Mouse (Mus musculus) spleen, adult 2 months (tissue): ENCODE results near the gene Fancc.

Source experiments
- CTCF ChIP-seq: fragments of 200-500 bp; IDR thresholded peaks from 2 replicates; pipeline ENCODE4 v1.5.1; 2011; ENCODE audit warnings: mild to moderate bottlenecking, inconsistent platforms; ENCODE audit not compliant: insufficient read depth, insufficient read length, insufficient replicate concordance; ENCODE audit errors: extremely low read depth
- POLR2A ChIP-seq: fragments of 200-500 bp; IDR thresholded peaks from 2 replicates; pipeline ENCODE4 v1.6.1; 2011; ENCODE audit warnings: low read depth, low read length, inconsistent platforms

DNA sequence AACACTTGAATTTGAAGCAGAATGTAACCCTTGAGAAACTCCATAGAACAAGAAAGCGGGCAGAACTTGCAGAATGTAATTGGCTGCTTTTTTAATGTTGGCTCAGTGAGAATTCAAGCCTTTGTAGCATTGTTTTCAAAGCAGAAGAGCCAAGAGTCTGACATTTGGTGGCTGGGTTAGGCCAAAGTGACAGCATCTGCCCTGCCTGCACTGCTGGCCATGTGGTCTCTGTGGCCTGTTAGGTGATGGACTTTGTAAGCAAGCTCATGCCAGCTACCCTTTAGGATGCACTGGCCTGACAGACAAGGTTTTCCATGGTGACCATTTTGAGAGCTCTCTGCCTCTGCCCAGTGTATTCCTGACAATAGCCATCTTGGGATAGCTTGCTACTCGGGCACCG is 199.1 kb downstream of the Fancc start:
- TF ChIP-seq POLR2A (no peak), CTCF (no peak)
